Comparison of ENCODE assay signal across 10 mouse cellular contexts in genomic region chr8:74977427-74977826, GRCm38 (mm10). TPM values are rescaled to one million over a fixed set of nuclear protein-coding genes. Genes with fewer than 3 reads are reported as not detected.
DNase-seq lines count a peak whose midpoint lies in the region; ATAC-seq and TF ChIP-seq lines count a peak whose summit lies in the region.
"Had no signal": no experiment of that assay in that cellular context is flagged by ENCODE, and none has a peak within 500 bp of the region (broad histone marks: within the 10 kb centered on the region; RNA-seq: fewer than 3 reads in every experiment).

No protein-coding gene starts in this region.

- no peak for ATAC-seq in midbrain, postnatal 0 days (ENCODE audit: low FRiP score)

- H3K4me1 ChIP-seq in cerebellum, adult 2 months (ENCODE audit: control insufficient read depth, insufficient read depth, low read length), result no peaks in the 10 kb centered on the region
- H3K4me1 ChIP-seq in lung, adult 2 months (ENCODE audit: control insufficient read depth, insufficient read depth, low read length), result no peaks in the 10 kb centered on the region
- H3K4me1 ChIP-seq in midbrain, postnatal 0 days (ENCODE audit: insufficient read depth, low read length), result no peaks in the 10 kb centered on the region

- no peaks in the 10 kb centered on the region for H3K27me3 ChIP-seq in cerebellum, adult 2 months (ENCODE audit: control insufficient read depth, insufficient read depth, low read length)
- no peaks in the 10 kb centered on the region for H3K27me3 ChIP-seq in midbrain, postnatal 0 days (ENCODE audit: insufficient read depth, low read length)

- TF ChIP-seq CTCF in cerebellum, adult 2 months (IDR thresholded peaks at IDR 0.05; ENCODE audit: borderline replicate concordance, insufficient read depth, low read depth, low read length), result peak; percentile 19; the same call in 1 of the 2 replicates
- TF ChIP-seq CTCF in lung, adult 2 months (IDR thresholded peaks at IDR 0.05; ENCODE audit: insufficient read depth, low read length), result 0 out of 2 replicates have a peak, but pooled peaks have one; percentile 19
- peak; percentile 59; the same call in 1 of the 2 replicates for TF ChIP-seq CTCF in brain, embryonic 14.5 days (IDR thresholded peaks at IDR 0.05; ENCODE audit: borderline replicate concordance, extremely low read depth, insufficient read depth, insufficient read length)
- peak; percentile 78 for TF ChIP-seq CTCF in midbrain, postnatal 0 days (IDR thresholded peaks at IDR 0.05)

- no peak overlapping the region for H3K9ac ChIP-seq in midbrain, postnatal 0 days (replicated peaks; ENCODE audit: low read length, poor library complexity, severe bottlenecking)
- H3K9ac ChIP-seq: neural tube, embryonic 13.5 days had no signal

- no peak for DNase-seq in cerebellum, adult 2 months
- no peak for DNase-seq in cerebellum, adult 11 months
- DNase-seq in lung, adult 2 months, result no peak
- DNase-seq in lung, adult 18-20 months, result no peak
- DNase-seq in brain, embryonic 14.5 days (ENCODE audit: low read depth), result peak; percentile 74
- peak; percentile 83 for DNase-seq in midbrain, postnatal 0 days (ENCODE audit: low spot score)
- no peak for DNase-seq in ovary, adult 18-20 months (ENCODE audit: low spot score)
- no peak for DNase-seq in layer of hippocampus, postnatal 36 days
- DNase-seq: cerebellum, adult 9-10 months had no signal

- H3K27ac ChIP-seq in cerebellum, adult 2 months (ENCODE audit: insufficient read depth, low read length), result no peak overlapping the region
- no peak overlapping the region for H3K27ac ChIP-seq in midbrain, postnatal 0 days (ENCODE audit: low read depth, low read length)
- H3K27ac ChIP-seq: neural tube, embryonic 13.5 days had no signal

- H3K4me3 ChIP-seq in cerebellum, adult 2 months (replicated peaks; ENCODE audit: insufficient read depth, low read depth, low read length), result no peak overlapping the region
- no peak overlapping the region for H3K4me3 ChIP-seq in lung, adult 2 months (replicated peaks; ENCODE audit: extremely low read depth, low read depth, low read length)
- H3K4me3 ChIP-seq in midbrain, postnatal 0 days (ENCODE audit: low read depth, low read length), result no peak overlapping the region
- H3K4me3 ChIP-seq: neural tube, embryonic 13.5 days had no signal

- WGBS in cerebellum, adult 2 months, result 62% methylated on average over 1 of the region's 1 CpGs
- 32% methylated on average over 1 of the region's 1 CpGs for WGBS in lung, adult 2 months
- 33% methylated on average over 1 of the region's 1 CpGs for WGBS in midbrain, postnatal 0 days

- no peak for TF ChIP-seq POLR2A in cerebellum, adult 2 months (IDR thresholded peaks at IDR 0.05; ENCODE audit: borderline replicate concordance, insufficient read depth, low read length)
- TF ChIP-seq POLR2A in lung, adult 2 months (IDR thresholded peaks at IDR 0.05; ENCODE audit: borderline replicate concordance, extremely low read depth, low read depth, low read length), result no peak
- no peak for TF ChIP-seq POLR2A in brain, embryonic 14.5 days (IDR thresholded peaks at IDR 0.05; ENCODE audit: borderline replicate concordance, extremely low read depth, insufficient read depth, insufficient read length, poor library complexity, severe bottlenecking)

- no peaks in the 10 kb centered on the region for H3K9me3 ChIP-seq in midbrain, postnatal 0 days (ENCODE audit: low read length)
- H3K9me3 ChIP-seq: neural tube, embryonic 13.5 days had no signal

- H3K36me3 ChIP-seq in midbrain, postnatal 0 days (ENCODE audit: insufficient read depth, low read length), result no peaks in the 10 kb centered on the region
- H3K36me3 ChIP-seq: neural tube, embryonic 13.5 days had no signal

- no peak overlapping the region for H3K4me2 ChIP-seq in midbrain, postnatal 0 days (ENCODE audit: low read depth, low read length, poor library complexity, severe bottlenecking)
- H3K4me2 ChIP-seq: neural tube, embryonic 13.5 days had no signal

RNA-seq across cellular contexts. Expression of gene Hmgxb4, which starts 15.7 kb away (rescaled TPM):
- 35.5 and 42.8 TPM in 2 replicates for polyA plus RNA-seq in cerebellum, adult 2 months (2012; rRNA removed)
- polyA plus RNA-seq in lung, adult 2 months (2012; rRNA removed), result 11.6 and 23.0 TPM in 2 replicates
- 66.2 and 76.5 TPM in 2 replicates for polyA plus RNA-seq in brain, embryonic 14.5 days (2012; rRNA removed)
- total RNA-seq in midbrain, postnatal 0 days (2014; rRNA removed), result 48.5 and 60.1 TPM in 2 replicates
- polyA plus RNA-seq in midbrain, postnatal 0 days (2015; fragmentation: Nextera tagmentation; extraction: Ambion mirVana), result 27.6 and 29.6 TPM in 2 replicates
- total RNA-seq in layer of hippocampus, postnatal 36 days (2021), result 10 to 100 TPM; 24.5 to 26.3 TPM

RNA-seq across cellular contexts. Expression of gene Tom1, which starts 56.1 kb away (rescaled TPM):
- 48.4 and 51.8 TPM in 2 replicates for polyA plus RNA-seq in cerebellum, adult 2 months (2012; rRNA removed)
- polyA plus RNA-seq in lung, adult 2 months (2012; rRNA removed), result 33.3 and 66.5 TPM in 2 replicates
- 14.5 and 25.4 TPM in 2 replicates for polyA plus RNA-seq in brain, embryonic 14.5 days (2012; rRNA removed)
- 43.8 and 48.7 TPM in 2 replicates for total RNA-seq in midbrain, postnatal 0 days (2014; rRNA removed)
- 47.1 and 48.2 TPM in 2 replicates for polyA plus RNA-seq in midbrain, postnatal 0 days (2015; fragmentation: Nextera tagmentation; extraction: Ambion mirVana)
- total RNA-seq in layer of hippocampus, postnatal 36 days (2021), result 10 to 100 TPM; 34.4 to 39.8 TPM

Comparison
In these comparisons a context has a peak if more than half of its experiments do, and no peak if none do; other contexts are left out.
1. DNase-seq: peak in brain, embryonic 14.5 days (single experiment) and midbrain, postnatal 0 days (single experiment); none in cerebellum, adult 2 months (0 of 2), cerebellum, adult 11 months (single experiment), lung, adult 2 months (single experiment), lung, adult 18-20 months (0 of 2), ovary, adult 18-20 months (single experiment) and layer of hippocampus, postnatal 36 days (0 of 2).
2. CTCF ChIP-seq: peak in every context shown above with its lines; median percentile 78 in midbrain, postnatal 0 days; 59 in brain, embryonic 14.5 days; 19 in cerebellum, adult 2 months; 19 in lung, adult 2 months.